ENCODE assay signal across 8 mouse cellular contexts in the genomic region with DNA sequence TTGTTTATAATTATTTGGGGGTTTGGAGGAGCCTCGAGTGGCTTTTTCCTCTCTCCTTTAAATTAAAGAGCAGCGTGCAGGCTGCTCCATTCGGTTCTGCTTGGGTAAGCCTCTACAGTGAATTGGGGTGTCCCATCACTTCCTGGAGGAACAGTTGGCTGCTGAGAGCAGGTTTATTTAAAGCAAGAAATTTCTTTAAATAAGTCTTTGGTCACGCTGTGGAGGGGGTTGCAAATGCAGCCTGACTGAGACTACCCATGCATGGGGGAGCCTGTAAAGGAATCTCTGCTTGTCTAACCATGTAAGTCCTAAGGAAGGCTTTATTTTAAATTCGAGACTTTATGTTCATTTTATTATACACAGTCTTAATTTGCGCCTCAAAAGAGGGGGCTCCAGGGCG.
DNase-seq lines count a peak whose midpoint lies in the region; ATAC-seq lines count a peak whose summit lies in the region.

No protein-coding gene starts in this region.

- DNase-seq in heart, adult 9 months (ENCODE audit: low spot score in 2 of 2): no peak
- DNase-seq in embryo, embryonic 11.5 days (ENCODE audit: low read depth, low spot score): peak; percentile 23
- DNase-seq in midbrain, embryonic 14.5 days: peak; percentile 45
- no peak for DNase-seq in gastrocnemius, postnatal 14 days
- DNase-seq in cerebellum, adult 8-10 months: no peak
- DNase-seq in urinary bladder, adult 2 months (ENCODE audit: low spot score): no peak

- no peaks in the 10 kb centered on the region for H3K9me3 ChIP-seq in heart, embryonic 12.5 days (replicated peaks)
- no peaks in the 10 kb centered on the region for H3K9me3 ChIP-seq in hindbrain, embryonic 13.5 days
- H3K9me3 ChIP-seq in midbrain, embryonic 14.5 days (ENCODE audit: control insufficient read depth, low read length): no peaks in the 10 kb centered on the region

- H3K27me3 ChIP-seq in heart, embryonic 12.5 days (replicated peaks): no peaks in the 10 kb centered on the region
- H3K27me3 ChIP-seq in hindbrain, embryonic 13.5 days: no peaks in the 10 kb centered on the region
- peaks cover 9% of the 10 kb centered on the region; the same call in 1 of the 2 replicates for H3K27me3 ChIP-seq in midbrain, embryonic 14.5 days (ENCODE audit: control insufficient read depth, insufficient read depth, low read length)

- H3K9ac ChIP-seq in heart, embryonic 12.5 days: no peak overlapping the region
- peak overlapping the region; percentile 71 for H3K9ac ChIP-seq in hindbrain, embryonic 13.5 days
- H3K9ac ChIP-seq in midbrain, embryonic 14.5 days (replicated peaks; ENCODE audit: low read length): no peak overlapping the region

- peaks cover 43% of the 10 kb centered on the region for H3K4me1 ChIP-seq in heart, embryonic 12.5 days (replicated peaks)
- H3K4me1 ChIP-seq in hindbrain, embryonic 13.5 days (replicated peaks): peaks cover 42% of the 10 kb centered on the region
- peaks cover 24% of the 10 kb centered on the region for H3K4me1 ChIP-seq in midbrain, embryonic 14.5 days (ENCODE audit: control insufficient read depth, insufficient read depth, low read length)

- no peak for ATAC-seq in heart, embryonic 12.5 days (ENCODE audit: insufficient number of reproducible peaks, low FRiP score)
- peak; percentile 73 for ATAC-seq in hindbrain, embryonic 13.5 days (ENCODE audit: low FRiP score)
- ATAC-seq in midbrain, embryonic 14.5 days (ENCODE audit: low FRiP score, low TSS enrichment): 0 out of 2 replicates have a peak, but pooled peaks have one; percentile 32

- peak overlapping the region; percentile 66 for H3K27ac ChIP-seq in heart, embryonic 12.5 days (ENCODE audit: poor library complexity, severe bottlenecking)
- H3K27ac ChIP-seq in hindbrain, embryonic 13.5 days: peak overlapping the region; percentile 80
- H3K27ac ChIP-seq in midbrain, embryonic 14.5 days (replicated peaks; ENCODE audit: low read depth, low read length): no peak overlapping the region; the same call in 1 of the 2 replicates

- 41% methylated on average over 7 of the region's 7 CpGs for WGBS in heart, embryonic 12.5 days
- 7% methylated on average over 7 of the region's 7 CpGs for WGBS in hindbrain, embryonic 13.5 days
- under 1% methylated on average over 7 of the region's 7 CpGs for WGBS in midbrain, embryonic 14.5 days

- no peak overlapping the region for H3K4me2 ChIP-seq in heart, embryonic 12.5 days
- peak overlapping the region; percentile 70 for H3K4me2 ChIP-seq in hindbrain, embryonic 13.5 days
- peak overlapping the region; percentile 77 for H3K4me2 ChIP-seq in midbrain, embryonic 14.5 days (ENCODE audit: low read length)

- intact Hi-C loops in gastrocnemius, postnatal 14 days (cut with DNase I; ENCODE audit: low total_unique reads): loop anchor here (10.0 kb wide), 1 partner anchor 181 kb away; no protein-coding TSS in a partner anchor

- no peaks in the 10 kb centered on the region for H3K36me3 ChIP-seq in heart, embryonic 12.5 days
- H3K36me3 ChIP-seq in hindbrain, embryonic 13.5 days: no peaks in the 10 kb centered on the region
- no peaks in the 10 kb centered on the region for H3K36me3 ChIP-seq in midbrain, embryonic 14.5 days (ENCODE audit: control insufficient read depth, insufficient read depth, low read length)

- H3K4me3 ChIP-seq in heart, embryonic 12.5 days: no peak overlapping the region
- H3K4me3 ChIP-seq in hindbrain, embryonic 13.5 days: no peak overlapping the region
- 0 out of 2 replicates have a peak overlapping the region, but pooled peaks have one; percentile 2 for H3K4me3 ChIP-seq in midbrain, embryonic 14.5 days (replicated peaks; ENCODE audit: low read depth, low read length)

Comparison
In these comparisons a context has a peak if more than half of its experiments do, and no peak if none do; other contexts are left out.
1. DNase-seq: peak in embryo, embryonic 11.5 days (single experiment) and midbrain, embryonic 14.5 days (single experiment); none in heart, adult 9 months (0 of 2), gastrocnemius, postnatal 14 days (single experiment), cerebellum, adult 8-10 months (single experiment) and urinary bladder, adult 2 months (single experiment).